In genomic region chr3:129295883-129296282, GRCm38 (mm10) we compare ENCODE assay signal across 30 mouse cellular contexts. TPM values are rescaled to one million over a fixed set of nuclear protein-coding genes. Genes with fewer than 3 reads are reported as not detected.
A peak's percentile ranks its signal among the peaks of the same experiment; 100 is the strongest.
DNase-seq lines count a peak whose midpoint lies in the region; ATAC-seq lines count a peak whose summit lies in the region.
"Had no signal": no experiment of that assay in that cellular context is flagged by ENCODE, and none has a peak within 500 bp of the region (broad histone marks: within the 10 kb centered on the region; RNA-seq: fewer than 3 reads in every experiment).

No protein-coding gene starts in this region.

- no peak for ATAC-seq in kidney, embryonic 15.5 days (replicated peaks; ENCODE audit: low FRiP score)
- ATAC-seq in kidney, embryonic 16.5 days (ENCODE audit: low FRiP score, low TSS enrichment): peak; percentile 61
- ATAC-seq in megakaryocyte progenitor cell, adult 5-6 weeks (replicated peaks; ENCODE audit: poor library complexity): peak; percentile 50
- ATAC-seq in forebrain, embryonic 14.5 days: no peak
- no peak for ATAC-seq in erythroid progenitor cell, adult 5-6 weeks (replicated peaks; ENCODE audit: low FRiP score, poor library complexity, severe bottlenecking)
- ATAC-seq: activated CD4-positive, CD25-positive, alpha-beta regulatory T cell, adult 4 months; CD4-positive, CD25-positive, alpha-beta regulatory T cell, adult 4 months; forebrain, embryonic 13.5 days; midbrain, embryonic 13.5 days; Patski had no signal

- DNase-seq in adrenal gland, adult 2 months: peak; percentile 40
- DNase-seq in adrenal gland, adult 18-20 months (ENCODE audit: low spot score in 2 of 2): no peak
- peak; percentile 70 for DNase-seq in kidney, adult 9 months
- no peak for DNase-seq in forebrain, embryonic 14.5 days (ENCODE audit: low spot score)
- DNase-seq: cerebellum, adult 2 months; cerebellum, postnatal 25 days; embryo, embryonic 11 days; gastrocnemius, postnatal 10 days; heart, adult 18-20 months; heart, postnatal 10 days; liver, embryonic 13.5 days; lung, adult 2 months; lung, postnatal 14 days had no signal

- no peak overlapping the region for H3K27ac ChIP-seq in kidney, embryonic 15.5 days
- no peak overlapping the region for H3K27ac ChIP-seq in kidney, embryonic 16.5 days (ENCODE audit: low read length)
- no peak overlapping the region for H3K27ac ChIP-seq in forebrain, embryonic 14.5 days (ENCODE audit: low read depth, low read length)
- H3K27ac ChIP-seq: embryonic facial prominence, embryonic 13.5 days; forebrain, embryonic 13.5 days; kidney, postnatal 0 days; limb, embryonic 12.5 days; liver, embryonic 13.5 days; midbrain, embryonic 13.5 days had no signal

- H3K9me3 ChIP-seq in kidney, embryonic 15.5 days (replicated peaks): no peaks in the 10 kb centered on the region
- no peaks in the 10 kb centered on the region for H3K9me3 ChIP-seq in kidney, embryonic 16.5 days (ENCODE audit: low read length)
- no peaks in the 10 kb centered on the region for H3K9me3 ChIP-seq in forebrain, embryonic 14.5 days (replicated peaks; ENCODE audit: control insufficient read depth, low read length)
- H3K9me3 ChIP-seq: embryonic facial prominence, embryonic 13.5 days; forebrain, embryonic 13.5 days; heart, embryonic 12.5 days; limb, embryonic 12.5 days; liver, embryonic 13.5 days; megakaryocyte, embryonic 14.5 days; midbrain, embryonic 13.5 days had no signal

- H3K36me3 ChIP-seq in kidney, embryonic 15.5 days: peaks cover 17% of the 10 kb centered on the region
- H3K36me3 ChIP-seq in kidney, embryonic 16.5 days (ENCODE audit: insufficient read depth, low read length): 0 out of 2 replicates have a peak, but pooled peaks cover 5% of the 10 kb centered on the region
- H3K36me3 ChIP-seq in forebrain, embryonic 14.5 days (ENCODE audit: control insufficient read depth, insufficient read depth, low read length): no peaks in the 10 kb centered on the region
- H3K36me3 ChIP-seq: embryonic facial prominence, embryonic 13.5 days; heart, embryonic 12.5 days; limb, embryonic 12.5 days; liver, embryonic 13.5 days; midbrain, embryonic 13.5 days had no signal

- H3K9ac ChIP-seq in kidney, embryonic 15.5 days: no peak overlapping the region
- no peak overlapping the region for H3K9ac ChIP-seq in kidney, embryonic 16.5 days (replicated peaks; ENCODE audit: low read length)
- no peak overlapping the region for H3K9ac ChIP-seq in forebrain, embryonic 14.5 days (ENCODE audit: low read length)
- H3K9ac ChIP-seq: embryonic facial prominence, embryonic 13.5 days; forebrain, embryonic 13.5 days; heart, embryonic 12.5 days; limb, embryonic 12.5 days; liver, embryonic 13.5 days; midbrain, embryonic 13.5 days had no signal

- 66% methylated on average over 2 of the region's 2 CpGs for WGBS in kidney, embryonic 15.5 days
- WGBS in kidney, embryonic 16.5 days: 71% methylated on average over 2 of the region's 2 CpGs
- WGBS in forebrain, embryonic 14.5 days: 78% methylated on average over 2 of the region's 2 CpGs

- no peak overlapping the region for H3K4me2 ChIP-seq in kidney, embryonic 15.5 days
- no peak overlapping the region for H3K4me2 ChIP-seq in kidney, embryonic 16.5 days (replicated peaks; ENCODE audit: low read depth, low read length)
- H3K4me2 ChIP-seq in forebrain, embryonic 14.5 days (ENCODE audit: low read length): no peak overlapping the region
- H3K4me2 ChIP-seq: embryonic facial prominence, embryonic 13.5 days; forebrain, embryonic 13.5 days; heart, embryonic 12.5 days; limb, embryonic 12.5 days; liver, embryonic 13.5 days; midbrain, embryonic 13.5 days had no signal

- no peak overlapping the region for H3K4me3 ChIP-seq in kidney, embryonic 15.5 days (replicated peaks)
- H3K4me3 ChIP-seq in kidney, embryonic 16.5 days (ENCODE audit: low read length): no peak overlapping the region
- H3K4me3 ChIP-seq in forebrain, embryonic 14.5 days (ENCODE audit: low read depth, low read length): no peak overlapping the region
- H3K4me3 ChIP-seq: embryonic facial prominence, embryonic 13.5 days; erythroblast, embryonic 14.5 days; forebrain, embryonic 13.5 days; heart, embryonic 12.5 days; limb, embryonic 12.5 days; liver, embryonic 13.5 days; megakaryocyte, embryonic 14.5 days; midbrain, embryonic 13.5 days had no signal

- no peaks in the 10 kb centered on the region for H3K27me3 ChIP-seq in kidney, embryonic 15.5 days
- H3K27me3 ChIP-seq in kidney, embryonic 16.5 days (ENCODE audit: insufficient read depth, low read length): no peaks in the 10 kb centered on the region
- H3K27me3 ChIP-seq in forebrain, embryonic 14.5 days (replicated peaks; ENCODE audit: control insufficient read depth, insufficient read depth, low read length): no peaks in the 10 kb centered on the region
- H3K27me3 ChIP-seq: embryonic facial prominence, embryonic 13.5 days; forebrain, embryonic 13.5 days; heart, embryonic 12.5 days; limb, embryonic 12.5 days; liver, embryonic 13.5 days; megakaryocyte, embryonic 14.5 days; midbrain, embryonic 13.5 days; Patski had no signal

- no peaks in the 10 kb centered on the region for H3K4me1 ChIP-seq in kidney, embryonic 15.5 days
- no peaks in the 10 kb centered on the region for H3K4me1 ChIP-seq in kidney, embryonic 16.5 days (ENCODE audit: insufficient read depth, low read length)
- H3K4me1 ChIP-seq in forebrain, embryonic 14.5 days (ENCODE audit: control insufficient read depth, insufficient read depth, low read length): no peaks in the 10 kb centered on the region
- H3K4me1 ChIP-seq: embryonic facial prominence, embryonic 13.5 days; forebrain, embryonic 13.5 days; limb, embryonic 12.5 days; liver, embryonic 13.5 days; megakaryocyte, embryonic 14.5 days had no signal

RNA-seq across cellular contexts. Expression of gene Enpep, which starts 36.6 kb away (rescaled TPM):
- 10 to 100 TPM; 10.6 to 18.2 TPM for total RNA-seq in adrenal gland, adult 2 months (2021)
- polyA plus RNA-seq in adrenal gland, adult 2 months (2012; rRNA removed): 1.5 and 1.6 TPM in 2 replicates
- 10 to 100 TPM; 12.8 to 17.4 TPM for total RNA-seq in adrenal gland, adult 18-20 months (2021)
- polyA plus RNA-seq in kidney, embryonic 15.5 days (2015; fragmentation: Nextera tagmentation; extraction: Ambion mirVana): 82.5 and 82.7 TPM in 2 replicates
- 116 and 117 TPM in 2 replicates for polyA plus RNA-seq in kidney, embryonic 16.5 days (2015; fragmentation: Nextera tagmentation; extraction: Ambion mirVana)
- not detected in 2 replicates for total RNA-seq in megakaryocyte progenitor cell, adult 5-6 weeks (2015)
- not detected in 2 replicates for total RNA-seq in megakaryocyte progenitor cell, adult 5-6 weeks (2017)
- polyA plus RNA-seq in forebrain, embryonic 14.5 days (2014; fragmentation: Nextera tagmentation; extraction: Ambion mirVana): 1.5 and 2.2 TPM in 2 replicates
- total RNA-seq in erythroid progenitor cell, adult 5-6 weeks (2015; ENCODE audit: low replicate concordance): 0.84 TPM in 1 of 2 replicates, not detected in the other
- total RNA-seq in erythroid progenitor cell, adult 5-6 weeks (2017; ENCODE audit: low replicate concordance): 2.6 TPM in 1 of 2 replicates, not detected in the other
- total RNA-seq: monocyte, adult 5-6 weeks; neutrophil, adult 5-6 weeks had no signal
- polyA plus RNA-seq: activated CD4-positive, CD25-positive, alpha-beta regulatory T cell, adult 4 months; erythroblast, embryonic 14.5 days had no signal

Comparison
In these comparisons a context has a peak if more than half of its experiments do, and no peak if none do; other contexts are left out.
1. DNase-seq: peak in adrenal gland, adult 2 months (single experiment) and kidney, adult 9 months (single experiment); none in adrenal gland, adult 18-20 months (0 of 2) and forebrain, embryonic 14.5 days (single experiment).
2. ATAC-seq: peak in kidney, embryonic 16.5 days (single experiment) and megakaryocyte progenitor cell, adult 5-6 weeks (single experiment); none in kidney, embryonic 15.5 days (single experiment), forebrain, embryonic 14.5 days (single experiment) and erythroid progenitor cell, adult 5-6 weeks (single experiment).